Mouse (Mus musculus): ENCODE data around the gene Rasl11b.

DNA sequence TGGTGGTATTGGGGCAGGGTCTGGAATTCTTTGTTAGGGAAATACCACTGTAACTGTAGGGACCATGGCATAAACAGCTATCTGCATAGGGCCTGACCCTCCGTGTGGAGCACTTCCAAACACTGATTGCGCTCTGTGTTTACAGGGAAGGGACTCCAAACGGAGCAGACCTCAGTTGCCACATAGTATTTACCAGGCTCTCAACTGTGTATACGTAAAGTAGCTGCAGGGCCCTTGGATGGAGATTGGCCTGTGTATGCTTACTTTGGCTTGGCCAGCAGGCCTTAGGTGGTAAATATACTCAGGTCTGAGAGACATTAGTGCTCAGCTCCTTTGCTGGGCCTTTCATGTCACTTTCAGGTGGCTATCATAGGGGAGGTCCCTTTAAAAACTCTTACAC lies 7.4 kb downstream of the Rasl11b start:
- TF ChIP-seq CTCF (IDR thresholded peaks at IDR 0.05; ENCODE audit: control insufficient read depth, insufficient read depth, insufficient replicate concordance, low read depth, low read length) (no peak), POLR2A (IDR thresholded peaks at IDR 0.05; ENCODE audit: control insufficient read depth, low read depth, low read length) (no peak)
